ENCODE assay signal across 8 mouse cellular contexts in genomic region chr5:142628726-142629662, GRCm38 (mm10). TPM values are rescaled to one million over a fixed set of nuclear protein-coding genes. Genes with fewer than 3 reads are reported as not detected.
A peak's percentile ranks its signal among the peaks of the same experiment; 100 is the strongest.
DNase-seq lines count a peak whose midpoint lies in the region; TF ChIP-seq lines count a peak whose summit lies in the region.

No protein-coding gene starts in this region.

- H3K4me1 ChIP-seq in megakaryocyte, embryonic 14.5 days = peaks cover 35% of the 10 kb centered on the region

- H3K4me3 ChIP-seq in gastrocnemius, adult 2 months = peak overlapping the region; percentile 92
- peak overlapping the region; percentile 98 for H3K4me3 ChIP-seq in megakaryocyte, embryonic 14.5 days (replicated peaks)

- intact Hi-C loops in gastrocnemius, adult 2 months (cut with DNase I) = loop anchor here (10.0 kb wide), 1 partner anchor 144 kb away; no protein-coding TSS in a partner anchor

- peaks cover 6% of the 10 kb centered on the region for H3K27me3 ChIP-seq in megakaryocyte, embryonic 14.5 days (replicated peaks)

- no peak for TF ChIP-seq CTCF in gastrocnemius, adult 2 months (IDR thresholded peaks at IDR 0.05)

- H3K36me3 ChIP-seq in megakaryocyte, embryonic 14.5 days (replicated peaks; ENCODE audit: low read length) = peaks cover 28% of the 10 kb centered on the region

- H3K9me3 ChIP-seq in megakaryocyte, embryonic 14.5 days = no peaks in the 10 kb centered on the region

- DNase-seq in WW6 (ENCODE audit: low read depth, low spot score) = peak; percentile 92
- peak; percentile 89 to 98 for DNase-seq in cerebellum, postnatal 4 days (ENCODE audit: low spot score in 2 of 2)
- DNase-seq in gastrocnemius, adult 2 months = peak; percentile 98
- peak; percentile 84 for DNase-seq in hindlimb bud, embryonic 11.5 days (ENCODE audit: extremely low spot score, low read depth, low spot score)
- DNase-seq in left cerebral cortex, adult 8-10 months (ENCODE audit: low spot score in 2 of 2) = peak; percentile 94 to 96
- peak; percentile 97 for DNase-seq in right cerebral cortex, postnatal 10 days (ENCODE audit: low spot score in 2 of 2)
- peak; percentile 97 for DNase-seq in urinary bladder, postnatal 25 days (ENCODE audit: low spot score)

- peak overlapping the region; percentile 95 for H3K27ac ChIP-seq in gastrocnemius, adult 2 months

RNA-seq across cellular contexts. Expression of gene Wipi2, which starts 1.5 kb away (rescaled TPM):
- 10 to 100 TPM; 27.1 to 29.3 TPM for total RNA-seq in gastrocnemius, adult 2 months (2021)
- total RNA-seq in left cerebral cortex, adult 8-10 months (2022) = 10 to 100 TPM; 90.8 to 95.2 (median 92.5) TPM
- polyA plus RNA-seq in megakaryocyte, embryonic 14.5 days (2012; ENCODE audit: insufficient read depth, low replicate concordance) = 3.2 and 4.7 TPM in 2 replicates

RNA-seq across cellular contexts. Expression of gene Mmd2, which starts 20.4 kb away (rescaled TPM):
- not detected for total RNA-seq in gastrocnemius, adult 2 months (2021)
- 10 to 100 TPM; 92.3 to 99.7 (median 96.6) TPM for total RNA-seq in left cerebral cortex, adult 8-10 months (2022)
- polyA plus RNA-seq in megakaryocyte, embryonic 14.5 days (2012; ENCODE audit: insufficient read depth, low replicate concordance) = not detected in 2 replicates

Comparison
In these comparisons a context has a peak if more than half of its experiments do, and no peak if none do; other contexts are left out.
1. Peak in every context shown above with its lines: DNase-seq, H3K4me3 ChIP-seq and H3K27ac ChIP-seq.
2. RNA of gene Mmd2, which starts 20.4 kb away (total RNA-seq): 92.3 to 99.7 TPM in left cerebral cortex, adult 8-10 months; not detected in gastrocnemius, adult 2 months; every median in the first group is over 10 times any median in the second.